In genomic region chr8:13483191-13483590, GRCm38 (mm10) we compare ENCODE assay signal across 34 mouse cellular contexts. TPM values are rescaled to one million over a fixed set of nuclear protein-coding genes. Genes with fewer than 3 reads are reported as not detected.
"Had no signal": no experiment of that assay in that cellular context is flagged by ENCODE, and none has a peak within 500 bp of the region (broad histone marks: within the 10 kb centered on the region; RNA-seq: fewer than 3 reads in every experiment).

No protein-coding gene starts in this region.

- H3K4me1 ChIP-seq: limb, embryonic 10.5 days; limb, embryonic 12.5 days; limb, embryonic 13.5 days; liver, embryonic 12.5 days; liver, embryonic 13.5 days; liver, embryonic 15.5 days; midbrain, embryonic 10.5 days; midbrain, embryonic 12.5 days; midbrain, embryonic 15.5 days; neural tube, embryonic 12.5 days had no signal

- H3K27me3 ChIP-seq: limb, embryonic 12.5 days; limb, embryonic 13.5 days; limb, embryonic 15.5 days; liver, embryonic 13.5 days; liver, embryonic 15.5 days; lung, embryonic 15.5 days; midbrain, embryonic 12.5 days; midbrain, embryonic 13.5 days; midbrain, embryonic 15.5 days; neural tube, embryonic 12.5 days had no signal

- H3K9ac ChIP-seq: limb, embryonic 12.5 days; limb, embryonic 13.5 days; limb, embryonic 15.5 days; liver, embryonic 12.5 days; liver, embryonic 13.5 days; liver, embryonic 14.5 days; liver, embryonic 15.5 days; liver, postnatal 0 days; lung, embryonic 14.5 days; lung, embryonic 15.5 days; midbrain, embryonic 12.5 days; midbrain, embryonic 13.5 days; midbrain, embryonic 15.5 days; neural tube, embryonic 12.5 days had no signal

- DNase-seq: left cerebral cortex, postnatal 4 days; liver, embryonic 13.5 days; liver, postnatal 0 days; lung, adult 18-20 months; lung, adult 2 months; lung, embryonic 14.5 days; lung, postnatal 10 days; lung, postnatal 14 days; lung, postnatal 36 days; lung, postnatal 4 days; midbrain, embryonic 14.5 days had no signal

- H3K36me3 ChIP-seq: limb, embryonic 10.5 days; limb, embryonic 12.5 days; limb, embryonic 13.5 days; limb, embryonic 15.5 days; liver, embryonic 12.5 days; liver, embryonic 13.5 days; liver, embryonic 15.5 days; midbrain, embryonic 10.5 days; midbrain, embryonic 12.5 days; midbrain, embryonic 13.5 days; midbrain, embryonic 15.5 days; neural tube, embryonic 12.5 days had no signal

- H3K27ac ChIP-seq: left cerebral cortex, adult 2 months; limb, embryonic 10.5 days; limb, embryonic 12.5 days; limb, embryonic 13.5 days; limb, embryonic 15.5 days; liver, embryonic 12.5 days; liver, embryonic 13.5 days; liver, embryonic 14.5 days; liver, embryonic 15.5 days; lung, embryonic 15.5 days; macrophage; midbrain, embryonic 10.5 days; midbrain, embryonic 12.5 days; midbrain, embryonic 13.5 days; midbrain, embryonic 15.5 days; neural tube, embryonic 12.5 days had no signal

- H3K4me3 ChIP-seq: left cerebral cortex, adult 2 months; limb, embryonic 10.5 days; limb, embryonic 12.5 days; limb, embryonic 13.5 days; limb, embryonic 15.5 days; liver, embryonic 12.5 days; liver, embryonic 13.5 days; liver, embryonic 15.5 days; lung, embryonic 15.5 days; megakaryocyte, embryonic 14.5 days; midbrain, embryonic 10.5 days; midbrain, embryonic 12.5 days; midbrain, embryonic 13.5 days; midbrain, embryonic 15.5 days; myocyte; neural tube, embryonic 12.5 days had no signal

RNA-seq across cellular contexts. Expression of gene Gas6, which starts 11.1 kb away (rescaled TPM):
- total RNA-seq: megakaryocyte-erythroid progenitor cell, adult 5-6 weeks; monocyte, adult 5-6 weeks had no signal

RNA-seq across cellular contexts. Expression of gene Tmem255b, which starts 48.2 kb away (rescaled TPM):
- total RNA-seq: megakaryocyte progenitor cell, adult 5-6 weeks; megakaryocyte, adult 5-6 weeks; megakaryocyte-erythroid progenitor cell, adult 5-6 weeks; monocyte, adult 5-6 weeks had no signal
- polyA plus RNA-seq: limb, embryonic 11.5 days; liver, embryonic 11.5 days; liver, embryonic 12.5 days; liver, embryonic 13.5 days; liver, embryonic 15.5 days; liver, postnatal 0 days; macrophage; midbrain, embryonic 12.5 days; midbrain, embryonic 13.5 days; myocyte had no signal
